Mouse (Mus musculus) layer of hippocampus, postnatal 25 days (tissue): Measurements from ENCODE around the gene Lrrc28. TPM values are rescaled to one million over a fixed set of nuclear protein-coding genes. Genes with fewer than 3 reads are reported as not detected.

Source experiments
- DNase-seq, 2 experiments: peaks; one replicate each; pipeline ENCODE4 v3.0.0; 2022; ENCODE audit warnings: mixed read lengths in 2 of 2, low spot score in 1 of 2; ENCODE audit errors: extremely low spot score in 1 of 2
- total RNA-seq, 2 experiments: library from RNA; stranded (reverse); gene quantifications; 2 replicates each; pipeline ENCODE4 v1.2.3; 2021

Lrrc28 gene
- total RNA-seq, 2 experiments from 2014 or later: 35.8 to 37.3 TPM

DNA sequence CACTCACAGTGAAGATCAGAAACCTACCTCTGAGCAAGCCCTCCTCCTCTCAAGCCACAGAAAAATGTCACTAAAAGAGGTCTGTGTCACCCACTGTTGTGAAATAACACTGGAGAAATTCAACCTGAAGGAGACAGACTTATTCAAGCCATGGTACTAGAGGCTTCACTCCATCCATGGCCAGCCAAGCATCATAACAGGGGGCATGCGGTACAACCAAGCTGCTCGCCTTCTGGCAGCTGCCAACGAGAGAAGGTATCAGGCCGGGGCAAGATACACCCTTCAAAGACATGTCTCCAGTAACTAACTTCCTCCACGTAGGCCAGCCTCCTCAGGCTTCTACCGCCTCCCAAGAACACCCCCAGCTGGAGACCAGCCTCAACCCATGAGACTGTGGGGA, 40.0 kb downstream of the Lrrc28 start:
- DNase-seq: no peak

- DNase-seq: peak in 1 of 2 experiments; percentile 63
Measured at GRCm38 (mm10) chr7:67598050-67598449, 47.0 kb downstream of the Lrrc28 start.

DNA sequence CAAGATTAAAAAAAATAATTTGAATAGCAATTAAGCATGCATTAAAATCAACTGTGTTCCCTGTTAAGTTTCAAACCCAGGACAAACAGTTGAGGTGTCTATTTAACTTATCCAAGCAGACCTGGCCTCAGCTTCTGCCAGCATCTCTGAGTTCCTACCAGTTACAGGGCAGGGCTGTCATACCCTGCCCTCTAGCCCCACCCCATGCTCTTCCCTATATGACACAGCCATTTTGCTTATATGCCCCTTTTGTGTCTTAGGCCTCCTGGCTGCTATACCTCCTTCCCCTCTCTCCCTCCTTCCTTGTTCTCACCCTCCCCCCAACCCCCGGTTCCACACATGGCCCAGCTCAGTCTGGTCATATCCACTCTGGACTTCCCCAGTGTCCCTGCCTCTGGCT, 48.1 kb downstream of the Lrrc28 start:
- no peak for DNase-seq

DNA sequence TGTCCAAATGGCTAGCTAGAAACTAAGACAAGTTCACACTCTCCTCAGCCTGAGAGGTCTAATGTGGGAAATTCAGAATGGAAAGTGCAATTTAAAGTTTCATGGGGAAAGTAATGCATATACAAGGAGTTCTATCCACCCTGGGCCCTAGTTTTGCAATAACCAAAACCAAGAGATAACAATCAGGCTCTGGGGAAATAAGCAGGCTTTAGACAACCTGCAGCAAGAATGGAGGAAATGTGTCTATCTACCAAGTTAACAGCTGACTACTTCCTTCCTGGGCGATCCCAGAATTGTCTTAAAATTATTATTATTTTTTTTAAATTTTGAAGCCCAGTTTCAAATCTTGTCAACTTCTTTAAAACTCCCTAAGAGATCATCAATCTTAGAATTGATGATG, 48.7 kb downstream of the Lrrc28 start:
- DNase-seq: no peak

GRCm38 (mm10) chr7:67593902-67594301, 51.2 kb downstream of the Lrrc28 start:
- no peak for DNase-seq

DNA sequence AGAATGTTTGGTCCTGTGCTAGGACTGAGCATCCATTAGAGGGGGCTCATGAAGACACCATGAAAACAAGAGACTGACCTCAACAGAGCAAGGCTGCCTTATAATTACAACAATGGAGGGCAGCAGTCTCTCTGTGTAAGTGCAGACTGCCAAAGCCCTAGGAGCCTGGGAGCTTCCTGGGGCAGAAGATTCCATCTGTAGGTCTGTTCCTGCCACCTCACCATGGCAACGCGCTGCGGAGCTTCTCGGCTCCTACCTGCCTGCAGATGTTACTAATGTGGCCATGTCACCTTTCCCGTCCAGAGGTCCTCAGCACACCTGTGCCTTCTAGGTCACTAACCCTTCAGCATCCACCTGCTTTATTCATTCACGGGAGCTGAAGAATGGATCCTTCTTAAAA, 52.4 kb downstream of the Lrrc28 start:
- no peak for DNase-seq

DNA sequence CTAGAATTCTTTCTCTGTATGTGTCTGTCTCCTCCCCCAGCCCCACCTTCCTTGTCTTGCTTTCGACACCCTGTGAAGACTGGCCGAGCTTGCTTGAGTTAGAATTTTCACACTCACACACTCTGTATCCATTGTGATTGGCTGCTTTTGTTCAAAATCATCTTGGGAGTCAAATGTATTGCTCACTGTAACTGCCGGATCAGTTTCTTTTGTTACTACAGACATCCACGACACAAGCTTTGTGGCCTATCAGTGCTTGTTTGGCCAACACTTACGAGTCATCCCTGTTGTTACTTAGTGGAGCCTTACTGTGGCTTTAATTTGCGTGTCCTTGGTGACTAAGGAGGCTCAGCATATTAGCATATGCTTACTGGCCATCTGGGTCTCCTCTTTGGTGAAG, 56.3 kb downstream of the Lrrc28 start:
- DNase-seq: no peak

- no peak for DNase-seq
Measured at GRCm38 (mm10) chr7:67586479-67586878, 58.6 kb downstream of the Lrrc28 start.

- DNase-seq: no peak
Measured at GRCm38 (mm10) chr7:67583852-67584251, 61.2 kb downstream of the Lrrc28 start.

GRCm38 (mm10) chr7:67578783-67579482, 66.1 kb downstream of the Lrrc28 start:
- no peak for DNase-seq

DNA sequence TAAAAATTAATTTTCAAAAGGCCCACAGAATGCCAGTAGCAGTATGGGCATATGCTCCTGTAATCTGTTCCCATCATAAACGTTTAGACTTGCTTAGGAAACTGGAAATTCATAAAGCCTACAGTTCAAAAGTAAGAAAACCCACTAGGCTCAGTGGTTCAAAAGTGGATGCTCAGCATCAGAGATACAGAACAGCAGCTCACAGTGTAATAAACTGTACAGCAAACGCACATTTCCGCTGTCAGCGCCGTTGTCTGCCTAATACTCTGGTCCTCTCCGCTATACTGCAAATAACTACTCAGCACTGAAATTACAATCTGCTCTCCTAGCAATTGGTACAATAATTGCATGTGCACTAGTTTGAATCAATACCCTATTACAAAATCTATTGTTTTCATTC, 67.0 kb downstream of the Lrrc28 start:
- DNase-seq: no peak

DNA sequence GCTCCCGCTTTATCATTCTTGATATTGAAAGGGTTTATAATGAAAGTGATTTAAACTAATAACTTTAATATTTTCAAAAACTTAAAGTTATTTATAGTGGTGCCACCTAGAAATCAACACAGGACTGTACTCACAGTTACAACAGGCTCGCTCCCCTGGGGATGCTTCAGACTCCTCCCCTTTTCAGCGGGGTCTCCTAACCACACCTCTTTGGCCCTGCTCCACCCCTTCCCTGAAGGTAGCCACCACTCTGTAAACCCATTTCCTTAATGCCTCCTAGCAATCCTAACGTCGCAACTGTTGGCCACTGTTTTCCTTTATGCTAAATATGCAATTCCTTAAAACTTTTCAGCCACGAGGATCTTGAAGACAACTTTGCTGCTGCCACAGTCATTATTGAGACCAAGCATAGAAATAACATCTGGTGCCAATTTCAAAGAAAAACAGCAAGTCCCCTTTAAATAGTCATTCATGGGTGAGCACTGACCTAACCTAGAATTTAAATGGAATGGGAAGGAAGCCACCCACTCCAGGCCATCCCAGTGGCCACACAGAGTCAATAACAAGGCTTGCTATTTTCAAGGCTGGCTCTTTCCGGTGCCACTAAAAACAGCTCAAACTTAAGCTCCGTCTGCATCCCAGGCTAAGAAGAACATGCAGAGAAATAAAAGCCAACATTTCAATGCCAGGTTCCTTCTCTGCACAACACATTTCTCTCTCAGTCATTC, 78.4 kb downstream of the Lrrc28 start:
- DNase-seq: no peak

DNA sequence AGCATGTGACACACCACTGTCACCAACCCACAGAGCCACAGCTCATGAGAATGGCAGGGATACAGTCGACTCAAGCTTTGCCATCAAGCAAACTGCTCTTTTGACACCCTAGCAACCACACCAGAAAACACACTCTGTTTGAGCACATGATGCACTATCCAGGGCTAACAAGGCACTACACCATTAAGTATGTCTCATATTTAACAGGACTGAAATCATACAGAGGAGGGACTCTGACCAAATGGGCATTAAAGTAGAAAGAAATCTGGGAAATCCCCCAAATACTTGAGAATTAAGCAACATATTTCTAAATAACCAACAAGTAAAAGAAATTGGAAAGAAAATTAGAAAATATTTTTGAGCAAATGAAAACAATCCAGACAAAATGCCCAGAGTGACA, 79.9 kb downstream of the Lrrc28 start:
- DNase-seq: no peak

GRCm38 (mm10) chr7:67562176-67562575, 82.9 kb downstream of the Lrrc28 start:
- DNase-seq: no peak

DNA sequence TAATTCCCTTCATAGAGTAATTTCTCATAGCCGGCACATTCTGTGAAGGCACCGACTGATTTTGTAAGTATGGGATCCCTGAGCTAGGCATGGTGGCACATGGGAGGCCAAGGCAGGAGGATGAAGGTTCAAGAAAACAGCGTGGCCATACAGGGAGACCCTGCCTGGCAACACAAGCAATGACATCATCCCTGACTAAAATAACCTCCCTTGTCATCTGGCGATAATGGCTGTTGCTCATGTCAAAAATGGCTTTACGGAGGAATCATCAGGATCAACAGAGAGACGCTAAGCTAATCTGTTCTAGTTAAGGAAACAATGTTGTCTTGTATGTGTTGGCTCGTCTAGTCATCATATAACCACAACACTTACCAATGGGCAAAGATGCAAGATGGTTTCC, 85.6 kb downstream of the Lrrc28 start:
- DNase-seq: no peak

- no peak for DNase-seq
Measured at GRCm38 (mm10) chr7:67558230-67558629, 86.8 kb downstream of the Lrrc28 start.

- DNase-seq: no peak
Measured at GRCm38 (mm10) chr7:67554863-67555262, 90.2 kb downstream of the Lrrc28 start.

- DNase-seq: no peak
Measured at GRCm38 (mm10) chr7:67551242-67551641, 93.8 kb downstream of the Lrrc28 start.

DNA sequence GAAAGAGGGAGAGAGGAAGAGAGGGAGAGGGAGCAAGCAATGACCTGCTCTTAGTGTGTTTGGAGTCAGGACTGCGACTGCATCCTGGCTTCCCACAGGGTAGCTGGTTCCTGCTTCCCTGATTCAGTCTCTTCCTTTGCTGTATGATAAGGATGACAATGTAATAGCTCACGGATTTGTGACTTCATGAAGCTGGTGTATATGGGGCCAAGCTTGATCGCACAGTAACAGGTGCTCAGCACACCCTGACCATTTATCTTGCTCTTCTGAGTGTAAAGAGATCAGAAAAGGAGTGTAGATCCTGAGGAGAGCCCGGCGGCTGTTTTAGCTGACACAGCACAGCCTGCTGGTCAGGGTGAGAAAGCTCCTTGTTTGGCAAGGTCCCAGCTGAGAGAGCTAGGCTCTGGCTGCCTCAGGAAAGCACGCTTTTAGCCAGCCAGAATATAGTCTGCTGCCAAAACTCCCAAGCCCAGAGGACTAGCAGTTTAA, 96.0 kb downstream of the Lrrc28 start:
- peak; percentile 48 to 65 for DNase-seq

DNA sequence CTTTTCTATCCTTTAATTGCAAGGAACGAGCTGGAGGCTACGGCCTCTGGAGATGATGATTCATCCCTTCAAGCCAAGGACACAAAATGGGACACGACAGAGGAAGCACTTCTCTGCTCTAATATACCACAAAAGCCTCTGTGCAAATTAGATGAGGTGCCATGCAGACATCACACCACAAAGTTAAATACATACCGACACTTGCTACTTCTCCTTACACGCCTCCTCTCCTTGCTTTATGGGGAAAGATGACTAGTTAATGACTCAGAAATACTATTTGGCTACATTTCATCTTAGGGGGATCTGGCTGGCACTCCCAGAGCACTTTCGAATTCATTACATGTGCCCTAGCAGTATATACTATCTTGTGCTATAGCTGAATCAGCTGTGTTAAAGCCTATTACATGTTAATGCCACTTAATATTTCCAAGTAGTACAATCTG, 96.4 kb downstream of the Lrrc28 start:
- DNase-seq: no peak

DNA sequence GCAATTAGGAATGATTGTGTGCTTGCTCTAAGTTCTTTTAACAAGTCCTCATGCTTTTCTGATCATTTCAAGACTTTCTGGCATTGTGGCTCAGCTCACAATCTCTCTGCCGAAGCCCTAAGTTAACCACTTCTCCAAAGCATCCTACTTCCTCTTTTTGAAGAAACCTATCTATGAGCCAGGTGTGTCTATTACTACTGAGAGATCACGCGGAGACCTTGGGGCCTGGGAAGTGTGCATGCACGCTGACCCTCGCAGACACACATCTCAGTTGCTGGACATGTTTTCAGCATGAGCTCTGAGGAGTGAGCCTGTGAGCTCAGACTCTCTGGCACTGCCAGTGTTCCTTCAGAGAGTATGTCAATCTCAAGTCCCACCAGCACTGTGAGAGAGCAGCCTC, 98.8 kb downstream of the Lrrc28 start:
- DNase-seq: no peak

GRCm38 (mm10) chr7:67544586-67544985, 100.5 kb downstream of the Lrrc28 start:
- DNase-seq: no peak
